Mouse (Mus musculus): Measurements from ENCODE around the gene Cyb5r1.

DNA sequence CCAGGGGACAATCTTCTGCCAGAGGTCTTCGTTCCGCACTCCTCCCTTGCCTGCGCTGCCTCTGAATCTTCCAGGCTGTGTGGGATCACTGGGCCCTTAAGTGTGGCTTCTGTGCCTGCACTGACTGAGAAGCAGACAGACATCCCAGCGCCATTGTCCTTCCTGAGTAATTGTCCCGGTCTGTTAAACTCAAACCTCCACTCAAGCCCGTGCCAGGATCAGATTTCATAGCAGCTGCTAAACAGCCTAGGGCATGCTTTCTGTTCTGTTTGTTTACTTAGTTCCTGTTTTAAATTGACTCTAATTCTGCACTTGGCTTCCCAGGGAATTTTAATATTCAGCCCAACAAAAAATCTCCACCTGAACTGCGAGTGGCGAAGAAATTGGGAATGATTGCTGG is 2.7 kb downstream of the Cyb5r1 start:
- TF ChIP-seq CTCF (IDR thresholded peaks at IDR 0.05; ENCODE audit: low read depth) (no peak), EP300 (optimal IDR thresholded peaks at IDR 0.05) (no peak)

Measured in stomach, postnatal 0 days (tissue).